Comparison of ENCODE assay signal across 12 mouse cellular contexts in genomic region chr2:32079191-32079725, GRCm38 (mm10). TPM values are rescaled to one million over a fixed set of nuclear protein-coding genes. Genes with fewer than 3 reads are reported as not detected.
DNase-seq lines count a peak whose midpoint lies in the region; ATAC-seq and TF ChIP-seq lines count a peak whose summit lies in the region.
"Had no signal": no experiment of that assay in that cellular context is flagged by ENCODE, and none has a peak within 500 bp of the region (broad histone marks: within the 10 kb centered on the region; RNA-seq: fewer than 3 reads in every experiment).

No protein-coding gene starts in this region.

- H3K9ac ChIP-seq in intestine, embryonic 16.5 days (ENCODE audit: low read depth, low read length): no peak overlapping the region
- H3K9ac ChIP-seq in intestine, postnatal 0 days (ENCODE audit: low read depth, low read length): no peak overlapping the region
- H3K9ac ChIP-seq in liver, embryonic 15.5 days: peak overlapping the region; percentile 95; the same call in 1 of the 2 replicates
- no peak overlapping the region for H3K9ac ChIP-seq in hindbrain, embryonic 14.5 days
- H3K9ac ChIP-seq: hindbrain, embryonic 12.5 days; neural tube, embryonic 13.5 days had no signal

- no peak for TF ChIP-seq CTCF in intestine, postnatal 0 days (IDR thresholded peaks at IDR 0.05; ENCODE audit: low read depth)

- no peak overlapping the region for H3K4me3 ChIP-seq in intestine, embryonic 16.5 days (ENCODE audit: low read length)
- no peak overlapping the region for H3K4me3 ChIP-seq in intestine, postnatal 0 days (ENCODE audit: low read depth, low read length)
- H3K4me3 ChIP-seq in liver, embryonic 15.5 days (replicated peaks): peak overlapping the region; percentile 90
- no peak overlapping the region for H3K4me3 ChIP-seq in hindbrain, embryonic 14.5 days (replicated peaks; ENCODE audit: low read length)
- H3K4me3 ChIP-seq: hindbrain, embryonic 12.5 days; neural tube, embryonic 13.5 days had no signal

- DNase-seq in ES-CJ7 (ENCODE audit: low read depth, low spot score): peak; percentile 41
- peak; percentile 63 for DNase-seq in adrenal gland, postnatal 25 days
- no peak for DNase-seq in c-Kit-positive CD71-positive TER-119-positive erythroid progenitor cells, embryonic 14.5 days (ENCODE audit: low spot score)
- no peak for DNase-seq in hindbrain, embryonic 14.5 days (ENCODE audit: low spot score)
- DNase-seq: cerebellum, adult 11 months; left cerebral cortex, postnatal 4 days had no signal

- 0 out of 2 replicates have a peak overlapping the region, but pooled peaks have one; percentile 8 for H3K4me2 ChIP-seq in intestine, embryonic 16.5 days (ENCODE audit: low read depth, low read length)
- no peak overlapping the region for H3K4me2 ChIP-seq in intestine, postnatal 0 days (replicated peaks; ENCODE audit: low read depth)
- peak overlapping the region; percentile 100 for H3K4me2 ChIP-seq in liver, embryonic 15.5 days
- H3K4me2 ChIP-seq in hindbrain, embryonic 14.5 days (replicated peaks): no peak overlapping the region
- H3K4me2 ChIP-seq: hindbrain, embryonic 12.5 days; neural tube, embryonic 13.5 days had no signal

- no peaks in the 10 kb centered on the region for H3K9me3 ChIP-seq in intestine, embryonic 16.5 days (ENCODE audit: control insufficient read depth, low read length)
- no peaks in the 10 kb centered on the region for H3K9me3 ChIP-seq in intestine, postnatal 0 days (ENCODE audit: control insufficient read depth)
- H3K9me3 ChIP-seq in liver, embryonic 15.5 days (replicated peaks): no peaks in the 10 kb centered on the region
- no peaks in the 10 kb centered on the region for H3K9me3 ChIP-seq in hindbrain, embryonic 14.5 days (ENCODE audit: control insufficient read depth, low read length)
- H3K9me3 ChIP-seq: hindbrain, embryonic 12.5 days; neural tube, embryonic 13.5 days had no signal

- no peak for ATAC-seq in intestine, embryonic 16.5 days
- ATAC-seq in intestine, postnatal 0 days: no peak
- ATAC-seq in liver, embryonic 15.5 days (ENCODE audit: insufficient read depth): no peak
- no peak for ATAC-seq in CD4-positive, CD25-positive, alpha-beta regulatory T cell, adult 4 months
- ATAC-seq in hindbrain, embryonic 14.5 days (ENCODE audit: low FRiP score): no peak

- peaks cover 7% of the 10 kb centered on the region; the same call in 1 of the 2 replicates for H3K4me1 ChIP-seq in intestine, embryonic 16.5 days (ENCODE audit: control insufficient read depth, insufficient read depth, low read length)
- no peaks in the 10 kb centered on the region; the same call in 1 of the 2 replicates for H3K4me1 ChIP-seq in intestine, postnatal 0 days (replicated peaks; ENCODE audit: control insufficient read depth, insufficient read depth, low read length)
- peaks cover 67% of the 10 kb centered on the region for H3K4me1 ChIP-seq in liver, embryonic 15.5 days (replicated peaks)
- H3K4me1 ChIP-seq in hindbrain, embryonic 14.5 days (replicated peaks; ENCODE audit: control insufficient read depth, insufficient read depth, low read length): peaks cover 19% of the 10 kb centered on the region

- no peak overlapping the region for H3K27ac ChIP-seq in intestine, embryonic 16.5 days (ENCODE audit: low read length)
- no peak overlapping the region for H3K27ac ChIP-seq in intestine, postnatal 0 days (ENCODE audit: low read depth, low read length)
- peak overlapping the region; percentile 97 for H3K27ac ChIP-seq in liver, embryonic 15.5 days (replicated peaks)
- no peak overlapping the region for H3K27ac ChIP-seq in hindbrain, embryonic 14.5 days
- H3K27ac ChIP-seq: hindbrain, embryonic 12.5 days; neural tube, embryonic 13.5 days had no signal

- no peaks in the 10 kb centered on the region for H3K36me3 ChIP-seq in intestine, embryonic 16.5 days (ENCODE audit: control insufficient read depth, insufficient read depth, low read length)
- H3K36me3 ChIP-seq in intestine, postnatal 0 days (ENCODE audit: control insufficient read depth, insufficient read depth): no peaks in the 10 kb centered on the region
- H3K36me3 ChIP-seq in liver, embryonic 15.5 days (replicated peaks): peaks cover 41% of the 10 kb centered on the region
- H3K36me3 ChIP-seq in hindbrain, embryonic 14.5 days (replicated peaks; ENCODE audit: control insufficient read depth, insufficient read depth): no peaks in the 10 kb centered on the region
- H3K36me3 ChIP-seq: hindbrain, embryonic 12.5 days; neural tube, embryonic 13.5 days had no signal

- 90% methylated on average over 14 of the region's 14 CpGs for WGBS in intestine, embryonic 16.5 days
- WGBS in intestine, postnatal 0 days: 86% methylated on average over 14 of the region's 14 CpGs
- 83% methylated on average over 14 of the region's 14 CpGs for WGBS in liver, embryonic 15.5 days (ENCODE audit: insufficient replicate concordance)
- WGBS in hindbrain, embryonic 14.5 days: 90% methylated on average over 14 of the region's 14 CpGs

- H3K27me3 ChIP-seq in intestine, embryonic 16.5 days (replicated peaks; ENCODE audit: control insufficient read depth, insufficient read depth, low read length): peaks cover 14% of the 10 kb centered on the region
- H3K27me3 ChIP-seq in intestine, postnatal 0 days (replicated peaks; ENCODE audit: control insufficient read depth, insufficient read depth, low read length): 0 out of 2 replicates have a peak, but pooled peaks cover 8% of the 10 kb centered on the region
- H3K27me3 ChIP-seq in liver, embryonic 15.5 days: peaks cover 7% of the 10 kb centered on the region; the same call in 1 of the 2 replicates
- peaks cover 30% of the 10 kb centered on the region for H3K27me3 ChIP-seq in hindbrain, embryonic 14.5 days (ENCODE audit: control insufficient read depth, insufficient read depth, low read length)

RNA-seq across cellular contexts. Expression of gene Fam78a, which starts 5.4 kb away (rescaled TPM):
- 2.1 and 2.2 TPM in 2 replicates for polyA plus RNA-seq in intestine, embryonic 16.5 days (2015; fragmentation: Nextera tagmentation; extraction: Ambion mirVana)
- polyA plus RNA-seq in intestine, postnatal 0 days (2015; fragmentation: Nextera tagmentation; extraction: Ambion mirVana): 6.1 and 6.2 TPM in 2 replicates
- total RNA-seq in adrenal gland, postnatal 25 days (2021): 8.9 and 12.1 TPM in 2 replicates
- polyA plus RNA-seq in liver, embryonic 15.5 days (2015; fragmentation: Nextera tagmentation; extraction: Ambion mirVana): 11.4 TPM in 2 replicates
- polyA plus RNA-seq in CD4-positive, CD25-positive, alpha-beta regulatory T cell, adult 4 months (2017; shearing (Covaris generic)): 10 to 100 TPM; 22.6 to 24.4 TPM
- polyA plus RNA-seq in hindbrain, embryonic 14.5 days (2014; fragmentation: Nextera tagmentation; extraction: Ambion mirVana): 0.52 and 0.56 TPM in 2 replicates

RNA-seq across cellular contexts. Expression of gene Plpp7, which starts 16.1 kb away (rescaled TPM):
- polyA plus RNA-seq in intestine, embryonic 16.5 days (2015; fragmentation: Nextera tagmentation; extraction: Ambion mirVana): 4.0 and 5.0 TPM in 2 replicates
- 3.1 and 3.8 TPM in 2 replicates for polyA plus RNA-seq in intestine, postnatal 0 days (2015; fragmentation: Nextera tagmentation; extraction: Ambion mirVana)
- 6.9 TPM in 2 replicates for total RNA-seq in adrenal gland, postnatal 25 days (2021)
- 1.9 and 2.0 TPM in 2 replicates for polyA plus RNA-seq in liver, embryonic 15.5 days (2015; fragmentation: Nextera tagmentation; extraction: Ambion mirVana)
- not detected for polyA plus RNA-seq in CD4-positive, CD25-positive, alpha-beta regulatory T cell, adult 4 months (2017; shearing (Covaris generic))
- 22.4 and 27.5 TPM in 2 replicates for polyA plus RNA-seq in hindbrain, embryonic 14.5 days (2014; fragmentation: Nextera tagmentation; extraction: Ambion mirVana)

Comparison
In these comparisons a context has a peak if more than half of its experiments do, and no peak if none do; other contexts are left out.
1. H3K4me2 ChIP-seq: peak in intestine, embryonic 16.5 days (single experiment) and liver, embryonic 15.5 days (single experiment); none in intestine, postnatal 0 days (single experiment) and hindbrain, embryonic 14.5 days (single experiment).
2. DNase-seq: peak in ES-CJ7 (single experiment) and adrenal gland, postnatal 25 days (single experiment); none in c-Kit-positive CD71-positive TER-119-positive erythroid progenitor cells, embryonic 14.5 days (single experiment) and hindbrain, embryonic 14.5 days (single experiment).